Mouse (Mus musculus) ES-E14 (cell line): ENCODE data around the gene Rab23.

ENCODE experiments used
- CHD2 ChIP-seq: IDR thresholded peaks from 2 replicates; pipeline ENCODE4 v1.6.1; 2014; ENCODE audit warnings: mild to moderate bottlenecking, low read depth, low read length, inconsistent platforms
- HCFC1 ChIP-seq: IDR thresholded peaks from 2 replicates; pipeline ENCODE4 v1.6.1; 2012; ENCODE audit warnings: low read length, inconsistent platforms, borderline replicate concordance; ENCODE audit not compliant: insufficient read depth
- MAFK ChIP-seq: IDR thresholded peaks from 2 replicates; pipeline ENCODE4 v1.6.1; 2014; ENCODE audit warnings: mild to moderate bottlenecking, low read depth, low read length, inconsistent platforms; ENCODE audit not compliant: insufficient read depth
- ZC3H11A ChIP-seq: IDR thresholded peaks from 2 replicates; pipeline ENCODE4 v1.6.1; 2012; ENCODE audit warnings: low read depth, mild to moderate bottlenecking, inconsistent platforms, low read length, borderline replicate concordance

DNA sequence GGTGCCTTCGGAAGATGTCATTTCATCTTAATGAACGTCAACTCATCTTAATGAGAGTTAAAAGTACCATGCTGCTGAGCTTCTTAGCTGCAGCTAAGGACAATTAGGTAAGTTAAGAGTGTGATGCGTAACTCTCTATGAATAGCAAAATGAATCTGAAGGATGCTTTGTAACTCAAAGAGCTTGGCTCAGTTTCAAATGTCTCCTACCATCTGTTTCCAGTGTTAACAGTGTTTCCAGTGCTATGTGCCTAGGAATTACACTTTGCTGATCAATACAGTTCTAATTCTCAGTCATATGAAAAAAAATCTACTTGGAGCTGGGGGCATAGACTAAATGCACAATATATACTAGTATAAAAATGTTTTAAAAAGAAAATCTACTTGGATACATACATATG, 18.4 kb upstream of the Rab23 start:
- TF ChIP-seq HCFC1, result no peak
- TF ChIP-seq CHD2, result no peak
- TF ChIP-seq ZC3H11A, result no peak
- no peak for TF ChIP-seq MAFK
